Mouse (Mus musculus): ENCODE results near the gene Eipr1.
A peak's percentile ranks its signal among the peaks of the same experiment; 100 is the strongest.

Gene Eipr1

GRCm38 (mm10) chr12:28773815-28774214 is 22.2 kb downstream of the Eipr1 start:
- no peak for ATAC-seq (ENCODE audit: insufficient number of reproducible peaks, low FRiP score, low TSS enrichment)

GRCm38 (mm10) chr12:28775120-28775519 is 23.5 kb downstream of the Eipr1 start:
- no peak for ATAC-seq (ENCODE audit: insufficient number of reproducible peaks, low FRiP score, low TSS enrichment)

- no peak for ATAC-seq (ENCODE audit: insufficient number of reproducible peaks, low FRiP score, low TSS enrichment)
These were observed 24.0 kb downstream of the Eipr1 start for GRCm38 (mm10) chr12:28775627-28776026.

GRCm38 (mm10) chr12:28780180-28780579 is 28.6 kb downstream of the Eipr1 start:
- ATAC-seq (ENCODE audit: insufficient number of reproducible peaks, low FRiP score, low TSS enrichment): no peak

- no peak for ATAC-seq (ENCODE audit: insufficient number of reproducible peaks, low FRiP score, low TSS enrichment)
These were observed 31.0 kb downstream of the Eipr1 start for GRCm38 (mm10) chr12:28782637-28783036.

- peak; percentile 32; the same call in 1 of the 2 replicates for ATAC-seq (ENCODE audit: insufficient number of reproducible peaks, low FRiP score, low TSS enrichment)
These were observed 32.8 kb downstream of the Eipr1 start for GRCm38 (mm10) chr12:28784355-28784754.

- ATAC-seq (ENCODE audit: insufficient number of reproducible peaks, low FRiP score, low TSS enrichment): no peak
These were observed 33.3 kb downstream of the Eipr1 start for GRCm38 (mm10) chr12:28784864-28785263.

- ATAC-seq (ENCODE audit: insufficient number of reproducible peaks, low FRiP score, low TSS enrichment): no peak
These were observed 33.7 kb downstream of the Eipr1 start for GRCm38 (mm10) chr12:28785299-28785698.

- ATAC-seq (ENCODE audit: insufficient number of reproducible peaks, low FRiP score, low TSS enrichment): no peak
These were observed 34.7 kb downstream of the Eipr1 start for GRCm38 (mm10) chr12:28786310-28786709.

GRCm38 (mm10) chr12:28792613-28793012 is 41.0 kb downstream of the Eipr1 start:
- ATAC-seq (ENCODE audit: insufficient number of reproducible peaks, low FRiP score, low TSS enrichment): no peak

- no peak for ATAC-seq (ENCODE audit: insufficient number of reproducible peaks, low FRiP score, low TSS enrichment)
These were observed 42.1 kb downstream of the Eipr1 start for GRCm38 (mm10) chr12:28793715-28794114.

- no peak for ATAC-seq (ENCODE audit: insufficient number of reproducible peaks, low FRiP score, low TSS enrichment)
These were observed 43.4 kb downstream of the Eipr1 start for GRCm38 (mm10) chr12:28795041-28795440.

- ATAC-seq (ENCODE audit: insufficient number of reproducible peaks, low FRiP score, low TSS enrichment): no peak
These were observed 45.3 kb downstream of the Eipr1 start for GRCm38 (mm10) chr12:28796881-28797420.

- no peak for ATAC-seq (ENCODE audit: insufficient number of reproducible peaks, low FRiP score, low TSS enrichment)
These were observed 48.3 kb downstream of the Eipr1 start for GRCm38 (mm10) chr12:28799798-28800411.

- ATAC-seq (ENCODE audit: insufficient number of reproducible peaks, low FRiP score, low TSS enrichment): no peak
These were observed 48.8 kb downstream of the Eipr1 start for GRCm38 (mm10) chr12:28800423-28800822.

GRCm38 (mm10) chr12:28800891-28801290 is 49.3 kb downstream of the Eipr1 start:
- no peak for ATAC-seq (ENCODE audit: insufficient number of reproducible peaks, low FRiP score, low TSS enrichment)

- peak; percentile 46 for ATAC-seq (ENCODE audit: insufficient number of reproducible peaks, low FRiP score, low TSS enrichment)
These were observed 50.1 kb downstream of the Eipr1 start for GRCm38 (mm10) chr12:28801731-28802130.

- no peak for ATAC-seq (ENCODE audit: insufficient number of reproducible peaks, low FRiP score, low TSS enrichment)
These were observed 51.4 kb downstream of the Eipr1 start for GRCm38 (mm10) chr12:28803043-28803442.

GRCm38 (mm10) chr12:28804558-28805481 is 53.2 kb downstream of the Eipr1 start:
- ATAC-seq (ENCODE audit: insufficient number of reproducible peaks, low FRiP score, low TSS enrichment): no peak

GRCm38 (mm10) chr12:28808786-28809375 is 57.3 kb downstream of the Eipr1 start:
- no peak for ATAC-seq (ENCODE audit: insufficient number of reproducible peaks, low FRiP score, low TSS enrichment)

- no peak for ATAC-seq (ENCODE audit: insufficient number of reproducible peaks, low FRiP score, low TSS enrichment)
These were observed 58.2 kb downstream of the Eipr1 start for GRCm38 (mm10) chr12:28809756-28810337.

Data from cerebellum, adult (tissue).